Mouse (Mus musculus) liver, embryonic 14.5 days (tissue): Measurements from ENCODE around the gene Ppa1.

Experiments used
- CTCF ChIP-seq: IDR thresholded peaks from 2 replicates; pipeline ENCODE4 v1.5.1; 2016; ENCODE audit warnings: antibody characterized with exemption, low read depth, control low read depth
- EP300 ChIP-seq: IDR thresholded peaks from 2 replicates; pipeline ENCODE4 v1.6.1; 2016; ENCODE audit warnings: antibody characterized with exemption, low read depth

GRCm38 (mm10) chr10:61675935-61676334, 27.6 kb downstream of the Ppa1 start:
- no peak for TF ChIP-seq CTCF
- TF ChIP-seq EP300 = no peak
